Comparison of ENCODE assay signal across 19 mouse cellular contexts in the genomic region with DNA sequence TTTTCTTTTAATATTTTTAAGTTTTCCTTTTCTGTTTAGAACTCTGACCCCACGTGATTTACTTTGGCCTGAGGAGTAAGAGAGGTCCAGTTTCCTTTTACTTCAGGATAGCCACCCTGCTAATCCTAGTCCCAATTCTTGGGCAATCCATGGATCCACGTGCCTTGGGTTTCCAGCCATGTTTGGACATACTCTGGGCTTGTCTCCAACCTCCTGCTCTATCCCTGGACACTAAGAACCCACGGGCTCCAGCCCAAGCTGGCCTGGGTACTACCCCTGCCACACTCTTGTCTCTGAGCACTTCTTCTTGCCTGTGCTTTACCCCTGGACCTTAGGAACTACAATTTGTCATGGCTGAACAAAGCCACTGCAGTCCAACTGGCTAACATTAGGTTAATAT.
DNase-seq lines count a peak whose midpoint lies in the region; TF ChIP-seq lines count a peak whose summit lies in the region.
"Had no signal": no experiment of that assay in that cellular context is flagged by ENCODE, and none has a peak within 500 bp of the region (broad histone marks: within the 10 kb centered on the region; RNA-seq: fewer than 3 reads in every experiment).

No protein-coding gene starts in this region.

- H3K4me1 ChIP-seq in lung, adult 2 months (ENCODE audit: control insufficient read depth, insufficient read depth, low read length), result no peaks in the 10 kb centered on the region

- no peak for TF ChIP-seq CTCF in lung, adult 2 months (IDR thresholded peaks at IDR 0.05; ENCODE audit: insufficient read depth, low read length)

- TF ChIP-seq POLR2A in lung, adult 2 months (IDR thresholded peaks at IDR 0.05; ENCODE audit: borderline replicate concordance, extremely low read depth, low read depth, low read length), result no peak

- 62% methylated on average over 3 of the region's 3 CpGs for WGBS in lung, adult 2 months

- peak; percentile 76 for DNase-seq in gastrocnemius, adult 18-20 months (ENCODE audit: low spot score)
- no peak for DNase-seq in gastrocnemius, postnatal 4 days (ENCODE audit: low spot score in 2 of 2)
- DNase-seq in lung, postnatal 25 days (ENCODE audit: low spot score), result peak; percentile 14
- DNase-seq in lung, adult 2 months, result no peak
- peak; percentile 25 for DNase-seq in fat pad, adult 2 months (ENCODE audit: extremely low read depth, low read depth, low spot score)
- DNase-seq in gastrocnemius, postnatal 25 days, result peak; percentile 34
- DNase-seq in kidney, adult 11 months, result no peak
- DNase-seq in layer of hippocampus, adult 9-10 months (ENCODE audit: low spot score), result no peak
- DNase-seq: cerebellum, adult 2 months; heart, postnatal 36 days; kidney, adult 18-20 months; kidney, postnatal 4 days; layer of hippocampus, adult 9-11 months; right cerebral cortex, postnatal 14 days; spleen, adult 18-20 months; thymus, postnatal 25 days had no signal

- H3K4me3 ChIP-seq in lung, adult 2 months (replicated peaks; ENCODE audit: extremely low read depth, low read depth, low read length), result no peak overlapping the region
- H3K4me3 ChIP-seq: heart, embryonic 15.5 days; hindbrain, embryonic 13.5 days; limb, embryonic 13.5 days had no signal

Comparison
In these comparisons a context has a peak if more than half of its experiments do, and no peak if none do; other contexts are left out.
1. DNase-seq: peak in gastrocnemius, adult 18-20 months (single experiment), lung, postnatal 25 days (single experiment), fat pad, adult 2 months (single experiment) and gastrocnemius, postnatal 25 days (single experiment); none in gastrocnemius, postnatal 4 days (0 of 2), lung, adult 2 months (single experiment), kidney, adult 11 months (single experiment) and layer of hippocampus, adult 9-10 months (single experiment).